Mouse (Mus musculus) WW6 (cell line): ENCODE data around the gene Hbp1.

Experiments used
- DNase-seq: peaks from one replicate; pipeline ENCODE4 v3.0.0-alpha.2; 2013; ENCODE audit warnings: low read depth, low spot score

Gene Hbp1

DNA sequence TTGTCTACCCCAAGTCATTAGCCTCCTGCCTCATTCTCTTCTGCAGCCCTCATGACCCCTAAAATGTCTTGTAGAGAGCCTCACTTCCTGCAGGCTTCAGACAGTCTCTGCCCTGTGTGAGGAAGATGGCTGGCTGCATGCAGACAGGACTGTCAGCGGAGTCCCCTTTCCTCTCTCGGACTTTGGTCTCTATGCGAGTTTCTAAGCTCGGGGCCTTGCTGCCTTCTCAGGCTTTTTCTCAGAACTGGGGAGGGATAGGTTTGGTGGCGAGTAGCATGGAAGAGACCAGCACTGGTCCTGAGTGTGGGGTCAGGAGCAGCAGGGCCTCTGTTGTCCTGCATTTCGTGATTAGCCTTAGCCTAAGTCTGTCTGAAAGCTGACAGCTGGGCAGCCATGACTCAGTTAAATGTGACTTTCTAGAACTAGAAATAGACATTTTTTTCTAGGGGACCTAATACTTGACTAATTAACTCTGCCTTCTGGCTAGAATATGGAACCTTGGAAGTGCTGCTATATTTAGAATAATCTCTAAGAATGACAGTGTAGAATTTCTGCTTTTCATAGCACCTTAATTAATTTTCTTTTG is 37.3 kb downstream of the Hbp1 start:
- no peak for DNase-seq

DNA sequence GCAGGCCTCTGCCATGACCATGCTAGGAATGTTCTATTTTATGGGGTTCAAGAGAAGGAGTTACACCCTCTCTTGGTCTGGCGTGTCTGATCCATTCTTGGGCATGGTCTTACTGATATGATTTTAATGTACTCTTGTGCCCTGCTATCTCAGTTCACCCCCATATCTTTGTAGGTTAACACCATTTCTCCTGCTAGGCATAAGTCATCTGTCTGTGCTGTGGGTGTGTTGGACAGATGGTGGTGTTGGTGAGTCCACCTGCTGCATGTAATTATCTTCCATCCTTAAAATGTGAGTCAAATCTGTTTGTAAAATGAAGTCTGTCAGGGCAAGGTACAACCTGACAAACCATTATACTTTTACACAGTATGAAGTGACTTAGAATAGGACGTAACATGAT is 42.9 kb downstream of the Hbp1 start:
- DNase-seq, result no peak

DNA sequence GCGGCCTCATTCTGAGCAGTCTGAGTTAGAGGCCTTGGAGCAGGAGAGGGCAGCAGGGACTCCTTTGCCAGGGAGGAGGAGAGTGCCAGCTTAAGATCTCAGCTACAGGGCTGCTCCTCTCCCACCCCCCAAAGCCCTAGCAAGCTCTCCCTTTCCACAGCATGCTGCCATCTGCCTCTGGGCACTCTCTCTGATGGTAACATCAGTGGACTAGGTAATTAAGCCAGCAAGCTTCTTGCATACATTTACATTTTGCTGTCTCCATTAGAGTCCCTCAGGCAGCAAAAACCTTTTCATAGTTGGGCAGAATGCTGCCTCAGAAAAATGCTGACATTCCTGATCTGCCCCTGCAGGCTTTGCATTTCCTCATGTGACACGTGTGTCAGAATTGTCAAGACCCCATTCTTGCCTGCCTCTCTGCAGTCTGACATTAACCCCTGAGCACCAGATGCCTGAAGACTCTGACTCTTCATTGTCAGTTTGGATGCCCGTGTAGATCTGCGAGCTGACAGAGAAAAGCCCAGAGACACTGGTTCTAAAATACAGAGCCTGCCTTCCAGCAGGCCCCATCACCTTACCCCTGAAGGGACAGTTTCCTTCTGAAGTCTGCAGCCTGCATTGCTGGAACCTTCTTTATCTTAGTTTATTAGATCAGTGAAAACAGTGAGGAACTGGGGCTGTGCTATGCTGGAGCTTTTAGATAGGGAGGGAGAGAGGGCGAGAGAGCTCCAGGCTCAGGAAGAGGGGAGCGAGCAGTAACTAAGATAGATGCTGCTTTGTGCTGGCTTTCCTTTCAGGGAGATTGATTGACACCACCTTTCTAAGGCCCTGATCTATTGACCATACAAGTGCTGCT is 44.4 kb downstream of the Hbp1 start:
- DNase-seq, result no peak

DNA sequence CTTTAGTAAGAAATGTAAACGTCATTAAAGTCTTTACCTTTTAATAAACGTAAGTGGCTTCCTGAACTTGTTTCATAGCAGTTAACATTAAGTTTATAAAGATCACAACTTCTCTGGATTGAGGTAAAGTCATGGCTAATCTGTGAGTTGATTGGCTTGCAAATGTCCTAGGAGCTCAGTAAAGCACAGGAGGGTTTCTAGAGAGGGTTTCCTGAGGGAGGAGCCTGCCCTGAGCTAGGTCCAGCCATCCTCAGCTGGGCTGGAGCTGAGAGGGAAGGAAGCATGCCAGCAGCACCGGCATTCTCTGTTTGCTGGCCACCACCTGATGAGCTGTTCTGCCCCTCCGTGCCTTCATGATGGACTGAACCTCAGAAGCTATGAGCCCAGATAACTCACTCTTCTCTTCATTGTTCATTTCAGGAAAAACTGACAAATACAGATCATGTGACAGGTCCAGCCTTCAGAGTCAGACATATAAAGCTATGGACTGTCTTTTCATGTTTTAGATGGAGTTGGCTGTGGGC is 49.9 kb downstream of the Hbp1 start:
- DNase-seq, result no peak

DNA sequence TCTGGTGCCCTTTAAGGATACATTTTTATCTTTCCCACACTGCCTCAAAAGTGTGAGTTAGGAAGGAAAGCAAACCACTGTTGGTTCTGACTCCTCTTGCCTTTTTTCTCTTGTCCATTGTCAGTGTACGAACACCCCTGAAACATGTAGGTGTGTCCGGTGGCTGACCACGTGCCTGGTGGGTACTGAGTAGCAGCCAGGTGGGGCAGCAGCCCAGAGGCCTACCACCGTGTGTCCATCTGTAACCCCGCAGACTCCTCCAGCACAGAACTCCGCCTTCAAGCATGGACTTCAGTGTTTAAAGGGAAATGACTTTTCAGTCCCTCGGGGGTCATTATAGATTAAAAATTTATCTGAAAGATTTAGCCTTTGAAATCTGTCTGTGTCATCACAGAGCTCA is 52.9 kb downstream of the Hbp1 start:
- no peak for DNase-seq

DNA sequence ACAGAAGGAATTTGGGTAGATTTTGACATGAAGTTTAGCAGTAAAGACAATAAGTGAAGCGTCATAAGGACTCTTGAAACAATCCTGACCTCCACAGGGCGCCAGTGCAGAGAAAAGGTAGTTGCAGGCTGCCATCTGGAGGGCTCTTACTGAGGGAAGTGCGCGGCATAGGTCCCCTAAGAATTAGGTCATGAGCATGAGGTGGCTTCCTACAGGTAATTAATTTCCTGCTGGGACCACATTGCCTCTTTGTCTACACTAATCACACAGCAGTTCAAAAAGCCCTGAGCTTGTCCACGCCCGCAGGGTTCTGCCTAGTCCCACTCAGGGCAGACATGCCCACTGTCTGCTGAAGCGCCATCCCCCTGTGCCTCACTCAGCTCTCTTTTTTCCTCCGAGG is 53.3 kb downstream of the Hbp1 start:
- DNase-seq, result no peak

DNA sequence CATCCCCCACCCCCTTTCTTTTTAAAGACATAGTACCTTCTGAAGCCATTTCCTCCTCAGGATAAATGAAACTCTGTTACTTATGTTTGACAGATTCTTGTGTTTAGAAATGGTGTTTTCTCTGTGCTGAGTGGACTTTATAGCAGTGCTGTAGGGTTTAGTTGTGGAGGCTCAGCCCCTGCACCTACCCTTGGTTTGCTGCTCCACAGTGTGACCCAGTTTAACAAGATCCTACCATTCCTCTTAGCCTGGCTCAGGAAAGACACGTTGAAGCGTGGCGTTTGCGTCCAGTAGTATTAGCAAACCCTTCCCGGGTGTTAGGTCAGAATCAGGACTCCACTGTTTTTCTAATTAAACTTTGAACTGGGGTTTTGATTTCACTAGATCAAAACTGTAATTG is 54.0 kb downstream of the Hbp1 start:
- DNase-seq, result no peak

DNA sequence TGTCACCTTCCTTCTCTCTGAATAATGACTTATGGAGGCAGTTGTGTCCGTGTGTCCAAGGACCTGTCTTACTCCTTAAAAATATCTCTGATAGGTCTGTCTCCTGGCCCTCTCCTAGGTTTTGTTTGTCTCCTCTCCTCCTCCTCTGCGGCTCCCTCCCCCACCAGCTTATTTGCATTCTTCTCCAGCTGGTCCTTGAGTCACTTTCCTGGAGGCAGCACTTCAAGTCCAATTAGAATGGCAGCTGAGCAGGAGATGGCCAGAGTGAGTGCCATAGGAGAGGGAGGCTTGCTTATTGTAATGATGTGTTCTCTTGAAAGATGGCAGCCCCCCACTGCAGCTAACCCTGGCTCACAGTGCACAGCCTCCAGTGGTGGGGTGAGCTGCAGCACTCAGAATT is 54.4 kb downstream of the Hbp1 start:
- DNase-seq, result no peak

DNA sequence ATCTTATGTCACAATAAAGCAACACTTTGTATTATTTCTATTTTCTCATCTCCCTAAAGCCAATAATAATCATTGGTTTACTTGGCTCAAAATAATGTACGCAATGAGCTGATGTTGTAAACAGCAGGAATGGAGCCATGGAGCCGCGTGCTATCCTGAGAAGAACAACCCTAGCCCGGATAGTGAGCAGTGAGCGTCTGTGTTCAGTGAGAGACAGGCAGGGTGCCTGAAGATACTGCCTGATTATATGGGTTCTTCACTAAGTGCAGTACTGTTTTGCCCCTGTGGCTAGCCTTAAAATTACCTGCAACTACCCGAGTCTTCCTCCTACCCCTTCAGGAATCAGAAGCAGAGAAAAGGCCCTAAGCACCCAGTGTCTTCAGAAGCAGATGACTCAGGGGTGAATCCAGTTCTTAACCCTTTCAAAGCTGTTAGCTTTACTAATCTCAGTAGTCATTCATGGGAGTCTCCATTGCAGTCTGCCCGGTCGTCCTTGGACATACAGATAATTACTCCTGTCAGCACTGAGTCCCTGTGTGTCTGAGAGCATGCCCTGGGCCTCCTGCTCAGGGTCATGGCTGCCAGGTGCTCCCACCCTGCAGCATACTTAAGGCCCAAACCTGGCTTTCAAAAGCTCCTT is 55.1 kb downstream of the Hbp1 start:
- DNase-seq, result no peak

DNA sequence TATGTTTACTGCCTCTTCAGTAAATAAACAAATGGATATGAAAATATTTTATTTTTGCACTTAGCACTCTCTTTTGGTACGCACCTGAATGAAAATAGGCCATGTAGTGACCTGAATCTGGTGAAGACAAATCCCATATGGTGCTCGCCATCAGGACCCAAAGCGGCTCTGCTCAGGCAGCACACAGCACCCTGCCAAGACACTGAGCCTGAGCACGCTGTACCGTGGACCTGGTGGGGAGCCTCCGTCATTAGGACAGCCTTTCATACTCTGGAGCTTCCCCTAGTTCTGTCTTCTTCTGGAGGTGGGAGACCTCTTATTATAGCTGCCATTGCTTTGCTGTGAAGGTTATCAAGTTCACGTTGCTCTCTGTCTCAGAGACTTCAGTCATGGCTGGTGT is 57.6 kb downstream of the Hbp1 start:
- DNase-seq, result no peak

DNA sequence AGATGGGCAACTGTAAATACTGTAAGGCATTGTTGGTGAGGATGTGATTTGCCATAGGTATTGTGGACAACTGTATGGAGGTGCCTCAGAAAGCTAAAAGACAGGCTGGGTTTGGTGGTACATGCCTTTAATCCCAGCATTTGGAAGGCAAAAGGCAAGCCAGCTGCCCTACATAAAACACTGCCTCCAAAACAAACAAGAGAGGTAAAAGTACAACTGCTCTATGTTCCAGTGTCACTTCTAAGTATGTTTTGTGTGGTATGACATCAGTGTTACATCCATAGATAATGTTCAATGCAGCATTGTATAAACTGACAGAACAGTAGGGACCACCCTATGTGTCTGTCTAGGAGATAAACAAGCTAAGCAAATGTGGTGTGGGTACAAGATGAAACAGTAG is 58.3 kb downstream of the Hbp1 start:
- DNase-seq, result no peak

DNA sequence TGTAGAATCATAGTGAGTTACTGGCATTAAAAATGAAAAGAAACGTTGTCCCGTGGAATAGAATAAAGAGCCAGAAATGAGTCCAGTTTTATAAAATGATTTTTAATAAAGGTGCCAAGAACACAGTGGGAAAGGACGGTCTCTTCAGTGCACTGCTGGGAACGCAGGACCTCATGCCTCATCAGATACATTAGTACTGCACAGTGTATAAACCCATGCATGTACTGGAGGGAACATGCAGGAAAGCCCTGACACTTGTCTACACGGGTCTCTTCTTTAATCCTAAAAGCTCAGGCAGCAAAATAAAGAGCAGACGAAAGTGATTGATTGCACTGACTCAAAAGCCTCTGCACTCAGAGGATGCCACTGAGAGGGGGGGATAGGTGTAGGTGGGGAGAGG is 59.6 kb downstream of the Hbp1 start:
- no peak for DNase-seq

DNA sequence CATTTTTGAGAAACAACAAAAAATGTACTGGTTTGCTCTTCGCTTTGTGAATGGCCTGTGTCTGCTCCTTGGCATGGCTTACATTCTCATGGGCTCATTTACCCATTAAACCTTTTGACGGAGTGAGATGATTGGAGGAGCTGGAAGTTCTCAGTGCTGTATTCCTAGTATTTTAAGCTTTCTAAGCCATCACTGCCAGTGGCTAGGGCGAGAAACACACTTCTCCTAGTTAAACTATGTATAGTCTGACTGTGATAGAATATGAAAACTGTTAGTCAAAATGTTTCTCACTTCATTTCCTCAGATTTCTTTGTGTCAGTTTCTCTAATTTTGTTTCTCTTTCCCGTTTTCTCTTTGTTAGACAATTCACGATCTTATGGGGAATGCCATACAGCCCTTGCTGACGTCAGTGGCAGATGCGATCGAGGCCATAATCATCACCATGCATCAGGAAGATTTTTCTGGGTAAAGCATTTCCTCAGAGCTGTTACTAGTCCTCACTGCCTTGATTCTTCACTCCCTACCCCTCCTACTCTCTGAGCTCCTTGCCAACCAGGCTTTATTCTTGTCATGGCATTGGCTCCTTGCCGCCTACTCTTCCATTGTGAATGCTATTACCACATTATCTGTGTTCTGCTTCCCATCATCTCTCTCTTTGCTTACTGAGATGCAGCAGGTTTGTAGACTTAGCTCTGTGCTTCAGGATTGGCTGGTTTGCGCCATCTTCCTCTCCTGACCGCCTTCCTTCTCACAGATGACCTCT is 64.3 kb downstream of the Hbp1 start:
- DNase-seq, result no peak

DNA sequence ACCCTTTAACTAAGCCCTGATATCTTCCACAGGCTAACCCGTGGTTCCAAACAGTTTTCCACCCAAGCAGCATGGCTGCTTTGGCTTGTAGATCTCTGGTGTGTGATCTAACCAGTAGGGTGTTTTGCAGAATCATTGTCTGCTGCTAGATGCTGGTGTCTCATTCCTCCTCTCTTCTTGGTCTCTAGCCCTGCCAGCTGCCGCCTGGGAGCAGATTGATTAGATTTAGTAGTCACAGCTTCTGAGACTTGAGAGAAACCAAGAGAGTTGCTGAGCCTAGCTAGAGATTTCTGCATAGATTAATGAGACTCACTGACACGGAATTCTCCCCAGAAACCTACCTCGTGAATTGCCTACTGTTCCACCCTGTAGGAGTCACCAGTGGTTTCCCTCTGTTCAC is 65.3 kb downstream of the Hbp1 start:
- no peak for DNase-seq

DNA sequence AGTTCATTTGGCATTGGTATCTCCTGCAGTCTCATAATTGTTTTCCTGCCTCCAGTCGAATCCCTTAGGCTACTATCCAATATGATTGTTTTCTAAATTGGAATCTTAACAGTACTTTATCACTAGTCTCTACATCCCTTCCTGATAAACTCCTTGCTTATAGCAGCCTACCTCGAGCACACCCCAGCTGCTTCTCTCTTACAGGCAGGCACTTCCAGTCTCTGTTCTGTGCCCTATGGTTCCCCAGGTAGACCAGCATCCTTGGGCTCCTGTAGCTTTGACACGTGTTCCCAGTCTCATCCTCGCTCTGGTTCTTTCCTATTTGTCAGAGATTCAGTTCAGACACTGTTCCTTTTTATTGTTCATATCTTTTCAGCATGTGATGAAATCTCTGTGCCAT is 66.0 kb downstream of the Hbp1 start:
- DNase-seq, result no peak

DNA sequence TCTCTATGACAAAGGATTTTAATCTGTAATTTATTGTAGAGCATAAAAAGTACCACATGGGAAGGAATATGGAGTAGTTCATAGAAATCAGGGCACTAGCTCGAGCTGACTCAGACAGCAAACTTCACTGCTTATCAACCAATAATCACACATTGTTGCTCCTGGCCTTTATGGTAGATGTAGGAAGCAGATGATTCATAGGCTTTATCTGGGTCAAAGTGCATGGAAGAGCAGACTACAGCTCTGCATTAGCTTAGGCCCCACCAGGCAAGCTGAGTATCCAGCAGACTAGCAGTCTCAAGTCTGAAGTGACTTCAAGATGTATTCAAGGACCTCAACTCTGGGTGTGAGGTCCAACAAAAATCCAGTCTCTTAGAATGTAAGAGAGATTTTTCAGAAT is 67.6 kb downstream of the Hbp1 start:
- no peak for DNase-seq

DNA sequence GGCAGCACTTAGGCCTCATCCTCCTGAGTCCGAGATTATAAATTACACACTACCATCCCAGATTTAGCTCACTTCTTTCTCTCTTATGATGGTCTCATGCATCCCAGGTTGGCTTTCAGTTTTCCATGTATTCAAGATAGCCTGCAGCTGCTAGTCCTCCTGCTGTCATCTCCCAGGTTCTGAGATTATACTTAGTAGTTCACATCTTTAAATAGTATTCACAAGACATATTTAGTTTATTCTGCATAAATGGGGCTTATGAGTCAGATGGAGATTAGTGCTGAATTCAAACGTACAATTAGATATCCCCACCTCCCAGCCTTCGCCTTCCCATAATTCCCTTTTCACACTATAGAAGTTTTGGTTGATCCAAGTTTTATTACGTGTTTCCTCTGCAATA is 73.6 kb downstream of the Hbp1 start:
- DNase-seq, result no peak
